Mouse (Mus musculus) heart, embryonic 15.5 days (tissue): ENCODE measurements around the gene Hmga1. TPM values are rescaled to one million over a fixed set of nuclear protein-coding genes. Genes with fewer than 3 reads are reported as not detected.

Source experiments
- polyA plus RNA-seq: library from polyadenylated mRNA; unstranded; fragments of >200 nt; fragmentation: Nextera tagmentation; extraction: Ambion mirVana; gene quantifications from 2 replicates; pipeline ENCODE4 v1.2.1, GENCODE M21; 2015

Hmga1 gene
- polyA plus RNA-seq, 1 experiment from 2014 or later, result 95.0 TPM

Other genes with a start within 250 kb of the Hmga1 start
- 0.05 and 0.36 TPM in 2 replicates for gene Grm4, start 35.1 kb upstream of the Hmga1 start, polyA plus RNA-seq
- gene AI413582, start 9.3 kb downstream of the Hmga1 start, polyA plus RNA-seq, result 14.5 and 23.0 TPM in 2 replicates
- 132 and 145 TPM in 2 replicates for gene Nudt3, start 67.0 kb downstream of the Hmga1 start, polyA plus RNA-seq
- gene RPS10-NUDT3, start 78.7 kb downstream of the Hmga1 start, polyA plus RNA-seq, result not detected in 2 replicates
- gene Rps10, start 80.2 kb downstream of the Hmga1 start, polyA plus RNA-seq, result 506 and 536 TPM in 2 replicates
- 0.54 and 0.82 TPM in 2 replicates for gene Pacsin1, start 99.0 kb downstream of the Hmga1 start, polyA plus RNA-seq
- 0.25 and 0.28 TPM in 2 replicates for gene Spdef, start 172.5 kb downstream of the Hmga1 start, polyA plus RNA-seq